Comparison of ENCODE assay signal across 22 mouse cellular contexts in genomic region chr2:73834406-73835015, GRCm38 (mm10). TPM values are rescaled to one million over a fixed set of nuclear protein-coding genes. Genes with fewer than 3 reads are reported as not detected.
DNase-seq lines count a peak whose midpoint lies in the region; ATAC-seq and TF ChIP-seq lines count a peak whose summit lies in the region.
"Had no signal": no experiment of that assay in that cellular context is flagged by ENCODE, and none has a peak within 500 bp of the region (broad histone marks: within the 10 kb centered on the region; RNA-seq: fewer than 3 reads in every experiment).

No protein-coding gene starts in this region.

- no peaks in the 10 kb centered on the region for H3K27me3 ChIP-seq in hindbrain, postnatal 0 days (ENCODE audit: insufficient read depth, low read length)
- H3K27me3 ChIP-seq in hindbrain, embryonic 13.5 days, result no peaks in the 10 kb centered on the region
- no peaks in the 10 kb centered on the region for H3K27me3 ChIP-seq in midbrain, postnatal 0 days (ENCODE audit: insufficient read depth, low read length)
- no peaks in the 10 kb centered on the region for H3K27me3 ChIP-seq in midbrain, embryonic 16.5 days (ENCODE audit: control insufficient read depth, insufficient read depth, low read depth, low read length)
- H3K27me3 ChIP-seq: CH12.LX had no signal

- no peak overlapping the region for H3K9ac ChIP-seq in hindbrain, postnatal 0 days (replicated peaks; ENCODE audit: low read length)
- no peak overlapping the region for H3K9ac ChIP-seq in hindbrain, embryonic 13.5 days
- H3K9ac ChIP-seq in midbrain, postnatal 0 days (replicated peaks; ENCODE audit: low read length, poor library complexity, severe bottlenecking), result no peak overlapping the region
- no peak overlapping the region for H3K9ac ChIP-seq in midbrain, embryonic 16.5 days (ENCODE audit: low read depth, low read length)

- TF ChIP-seq CTCF in hindbrain, postnatal 0 days (IDR thresholded peaks at IDR 0.05; ENCODE audit: low read depth), result no peak
- no peak for TF ChIP-seq CTCF in midbrain, postnatal 0 days (IDR thresholded peaks at IDR 0.05)

- H3K4me1 ChIP-seq in hindbrain, postnatal 0 days (ENCODE audit: insufficient read depth, low read length), result no peaks in the 10 kb centered on the region
- H3K4me1 ChIP-seq in hindbrain, embryonic 13.5 days (replicated peaks), result no peaks in the 10 kb centered on the region
- H3K4me1 ChIP-seq in midbrain, postnatal 0 days (ENCODE audit: insufficient read depth, low read length), result no peaks in the 10 kb centered on the region
- H3K4me1 ChIP-seq in midbrain, embryonic 16.5 days (ENCODE audit: control insufficient read depth, insufficient read depth, low read length), result no peaks in the 10 kb centered on the region
- H3K4me1 ChIP-seq: forebrain, embryonic 10.5 days had no signal

- no peak overlapping the region for H3K4me2 ChIP-seq in hindbrain, postnatal 0 days (ENCODE audit: low read depth, low read length)
- no peak overlapping the region for H3K4me2 ChIP-seq in hindbrain, embryonic 13.5 days
- no peak overlapping the region for H3K4me2 ChIP-seq in midbrain, postnatal 0 days (ENCODE audit: low read depth, low read length, poor library complexity, severe bottlenecking)
- H3K4me2 ChIP-seq in midbrain, embryonic 16.5 days (ENCODE audit: low read length), result no peak overlapping the region
- H3K4me2 ChIP-seq: midbrain, embryonic 11.5 days had no signal

- H3K27ac ChIP-seq in hindbrain, postnatal 0 days, result no peak overlapping the region
- no peak overlapping the region for H3K27ac ChIP-seq in hindbrain, embryonic 13.5 days
- no peak overlapping the region for H3K27ac ChIP-seq in midbrain, postnatal 0 days (ENCODE audit: low read depth, low read length)
- no peak overlapping the region for H3K27ac ChIP-seq in midbrain, embryonic 16.5 days (ENCODE audit: low read length)
- H3K27ac ChIP-seq: forebrain, embryonic 10.5 days; macrophage had no signal

- DNase-seq in hindbrain, postnatal 0 days (ENCODE audit: low spot score), result peak; percentile 14
- peak; percentile 15 for DNase-seq in midbrain, postnatal 0 days (ENCODE audit: low spot score)
- peak; percentile 8 for DNase-seq in c-Kit-positive CD71-positive TER-119-positive erythroid progenitor cells, embryonic 14.5 days (ENCODE audit: low spot score)
- DNase-seq in kidney, postnatal 36 days, result no peak
- no peak for DNase-seq in layer of hippocampus, postnatal 25 days (ENCODE audit: extremely low spot score in 1 of 2, low spot score in 1 of 2)
- DNase-seq: adrenal gland, adult 8-10 months; B cell, adult 2 months; cerebellum, adult 9-10 months; gastrocnemius, postnatal 25 days; heart, adult 18-20 months; kidney, postnatal 25 days had no signal

- ATAC-seq in hindbrain, postnatal 0 days, result no peak
- no peak for ATAC-seq in hindbrain, embryonic 13.5 days (ENCODE audit: low FRiP score)
- no peak for ATAC-seq in midbrain, postnatal 0 days (ENCODE audit: low FRiP score)
- no peak for ATAC-seq in midbrain, embryonic 16.5 days
- ATAC-seq: activated CD4-positive, CD25-positive, alpha-beta regulatory T cell, adult 4 months; intestine, postnatal 0 days had no signal

- no peaks in the 10 kb centered on the region for H3K9me3 ChIP-seq in hindbrain, postnatal 0 days (ENCODE audit: low read length)
- H3K9me3 ChIP-seq in hindbrain, embryonic 13.5 days, result no peaks in the 10 kb centered on the region
- H3K9me3 ChIP-seq in midbrain, postnatal 0 days (ENCODE audit: low read length), result no peaks in the 10 kb centered on the region
- H3K9me3 ChIP-seq in midbrain, embryonic 16.5 days (replicated peaks; ENCODE audit: control insufficient read depth, low read length, poor library complexity, severe bottlenecking), result no peaks in the 10 kb centered on the region
- H3K9me3 ChIP-seq: forebrain, embryonic 10.5 days had no signal

- WGBS in hindbrain, postnatal 0 days, result 63% methylated on average over 2 of the region's 2 CpGs
- WGBS in hindbrain, embryonic 13.5 days, result 71% methylated on average over 2 of the region's 2 CpGs
- 69% methylated on average over 2 of the region's 2 CpGs for WGBS in midbrain, postnatal 0 days
- WGBS in midbrain, embryonic 16.5 days, result 62% methylated on average over 2 of the region's 2 CpGs

- H3K36me3 ChIP-seq in hindbrain, postnatal 0 days (ENCODE audit: insufficient read depth, low read length), result peaks cover 7% of the 10 kb centered on the region
- peaks cover 12% of the 10 kb centered on the region for H3K36me3 ChIP-seq in hindbrain, embryonic 13.5 days
- H3K36me3 ChIP-seq in midbrain, postnatal 0 days (ENCODE audit: insufficient read depth, low read length), result no peaks in the 10 kb centered on the region
- peaks cover 4% of the 10 kb centered on the region; the same call in 1 of the 2 replicates for H3K36me3 ChIP-seq in midbrain, embryonic 16.5 days (ENCODE audit: control insufficient read depth, insufficient read depth, low read length)

- H3K4me3 ChIP-seq in hindbrain, postnatal 0 days (ENCODE audit: low read length), result no peak overlapping the region
- H3K4me3 ChIP-seq in hindbrain, embryonic 13.5 days, result no peak overlapping the region
- no peak overlapping the region for H3K4me3 ChIP-seq in midbrain, postnatal 0 days (ENCODE audit: low read depth, low read length)
- no peak overlapping the region for H3K4me3 ChIP-seq in midbrain, embryonic 16.5 days (ENCODE audit: low read depth, low read length)
- H3K4me3 ChIP-seq: forebrain, embryonic 10.5 days had no signal

RNA-seq across cellular contexts. Expression of gene Atf2, which starts 57.9 kb away (rescaled TPM):
- 67.2 and 78.9 TPM in 2 replicates for total RNA-seq in hindbrain, postnatal 0 days (2014; rRNA removed)
- 82.2 and 87.7 TPM in 2 replicates for polyA plus RNA-seq in hindbrain, postnatal 0 days (2015; fragmentation: Nextera tagmentation; extraction: Ambion mirVana)
- polyA plus RNA-seq in hindbrain, embryonic 13.5 days (2015; fragmentation: Nextera tagmentation; extraction: Ambion mirVana), result 114 and 115 TPM in 2 replicates
- total RNA-seq in midbrain, postnatal 0 days (2014; rRNA removed), result 82.3 and 101 TPM in 2 replicates
- 76.8 and 90.6 TPM in 2 replicates for polyA plus RNA-seq in midbrain, postnatal 0 days (2015; fragmentation: Nextera tagmentation; extraction: Ambion mirVana)
- 124 and 130 TPM in 2 replicates for polyA plus RNA-seq in midbrain, embryonic 16.5 days (2015; fragmentation: Nextera tagmentation; extraction: Ambion mirVana)
- 100 to 1,000 TPM; 132 to 140 TPM for total RNA-seq in layer of hippocampus, postnatal 25 days (2021)

RNA-seq across cellular contexts. Expression of gene Chn1, which starts 59.4 kb away (rescaled TPM):
- 95.3 and 111 TPM in 2 replicates for total RNA-seq in hindbrain, postnatal 0 days (2014; rRNA removed)
- polyA plus RNA-seq in hindbrain, postnatal 0 days (2015; fragmentation: Nextera tagmentation; extraction: Ambion mirVana), result 63.8 and 68.8 TPM in 2 replicates
- 110 and 117 TPM in 2 replicates for polyA plus RNA-seq in hindbrain, embryonic 13.5 days (2015; fragmentation: Nextera tagmentation; extraction: Ambion mirVana)
- total RNA-seq in midbrain, postnatal 0 days (2014; rRNA removed), result 122 and 147 TPM in 2 replicates
- polyA plus RNA-seq in midbrain, postnatal 0 days (2015; fragmentation: Nextera tagmentation; extraction: Ambion mirVana), result 80.3 and 81.1 TPM in 2 replicates
- polyA plus RNA-seq in midbrain, embryonic 16.5 days (2015; fragmentation: Nextera tagmentation; extraction: Ambion mirVana), result 84.1 and 87.2 TPM in 2 replicates
- total RNA-seq in layer of hippocampus, postnatal 25 days (2021), result 1,000 to 10,000 TPM; 1,740 to 1,825 TPM
- total RNA-seq: monocyte, adult 5-6 weeks; neutrophil, adult 5-6 weeks had no signal
- polyA plus RNA-seq: activated CD4-positive, CD25-positive, alpha-beta regulatory T cell, adult 4 months; liver, adult 2 months; macrophage had no signal

Comparison
In these comparisons a context has a peak if more than half of its experiments do, and no peak if none do; other contexts are left out.
1. DNase-seq: peak in hindbrain, postnatal 0 days (single experiment), midbrain, postnatal 0 days (single experiment) and c-Kit-positive CD71-positive TER-119-positive erythroid progenitor cells, embryonic 14.5 days (single experiment); none in kidney, postnatal 36 days (0 of 2) and layer of hippocampus, postnatal 25 days (0 of 2).